Mouse (Mus musculus) midbrain, embryonic 16.5 days (tissue): Measurements from ENCODE around the gene Rfx6. TPM values are rescaled to one million over a fixed set of nuclear protein-coding genes. Genes with fewer than 3 reads are reported as not detected.

Experiments
- ATAC-seq: fragments of 200-750 bp; cut with Nextera tagmentation; 2 replicates; pipeline ENCODE4 v1.8.0; 2017; ENCODE audit warnings: moderate TSS enrichment
- H3K27ac ChIP-seq: fragments of 300-500 bp; sonication (generic); 2 replicates; pipeline ENCODE4 v1.5.1; 2014; ENCODE audit warnings: mild to moderate bottlenecking, low read length, mixed read lengths
- H3K27me3 ChIP-seq: fragments of 300-500 bp; sonication (generic); 2 replicates; pipeline ENCODE4 v1.6.1; 2014; ENCODE audit warnings: low read depth, low read length, mixed read lengths; ENCODE audit not compliant: control insufficient read depth, insufficient read depth
- H3K36me3 ChIP-seq: fragments of 300-500 bp; sonication (generic); 2 replicates; pipeline ENCODE4 v1.6.1; 2014; ENCODE audit warnings: mild to moderate bottlenecking, low read length, moderate library complexity, mixed read lengths; ENCODE audit not compliant: control insufficient read depth, insufficient read depth
- H3K4me1 ChIP-seq: fragments of 300-500 bp; sonication (generic); 2 replicates; pipeline ENCODE4 v1.6.1; 2014; ENCODE audit warnings: mild to moderate bottlenecking, low read length, mixed read lengths; ENCODE audit not compliant: control insufficient read depth, insufficient read depth
- H3K4me2 ChIP-seq: fragments of 300-500 bp; sonication (generic); 2 replicates; pipeline ENCODE4 v1.6.1; 2014; ENCODE audit warnings: mild to moderate bottlenecking, low read length, mixed read lengths
- H3K4me3 ChIP-seq: fragments of 300-500 bp; sonication (generic); 2 replicates; pipeline ENCODE4 v1.5.1; 2014; ENCODE audit warnings: low read depth, mild to moderate bottlenecking, low read length, moderate library complexity, mixed read lengths
- H3K9ac ChIP-seq: fragments of 300-500 bp; sonication (generic); 2 replicates; pipeline ENCODE4 v1.6.1; 2014; ENCODE audit warnings: low read depth, low read length, mixed read lengths
- H3K9me3 ChIP-seq: fragments of 300-500 bp; sonication (generic); replicated peaks from 2 replicates; pipeline ENCODE4 v1.6.1; 2014; ENCODE audit warnings: mild to moderate bottlenecking, low read length, mixed read lengths; ENCODE audit not compliant: control insufficient read depth, poor library complexity, severe bottlenecking
- WGBS: fragments of 180-500 bp; shearing (Covaris S2); extraction: QIAGEN DNeasy Blood & Tissue Kit; methylation state at CpG from one replicate; pipeline ENCODE4 v1.1.7; 2014; 5-methylcytosine and 5-hydroxymethylcytosine counted together
- polyA plus RNA-seq: library from polyadenylated mRNA; unstranded; fragments of >200 nt; fragmentation: Nextera tagmentation; extraction: Ambion mirVana; gene quantifications from 2 replicates; pipeline ENCODE4 v1.2.1, GENCODE M21; 2015

Rfx6 gene
- polyA plus RNA-seq: 0.08 TPM in 1 of 2 replicates, not detected in the other

DNA sequence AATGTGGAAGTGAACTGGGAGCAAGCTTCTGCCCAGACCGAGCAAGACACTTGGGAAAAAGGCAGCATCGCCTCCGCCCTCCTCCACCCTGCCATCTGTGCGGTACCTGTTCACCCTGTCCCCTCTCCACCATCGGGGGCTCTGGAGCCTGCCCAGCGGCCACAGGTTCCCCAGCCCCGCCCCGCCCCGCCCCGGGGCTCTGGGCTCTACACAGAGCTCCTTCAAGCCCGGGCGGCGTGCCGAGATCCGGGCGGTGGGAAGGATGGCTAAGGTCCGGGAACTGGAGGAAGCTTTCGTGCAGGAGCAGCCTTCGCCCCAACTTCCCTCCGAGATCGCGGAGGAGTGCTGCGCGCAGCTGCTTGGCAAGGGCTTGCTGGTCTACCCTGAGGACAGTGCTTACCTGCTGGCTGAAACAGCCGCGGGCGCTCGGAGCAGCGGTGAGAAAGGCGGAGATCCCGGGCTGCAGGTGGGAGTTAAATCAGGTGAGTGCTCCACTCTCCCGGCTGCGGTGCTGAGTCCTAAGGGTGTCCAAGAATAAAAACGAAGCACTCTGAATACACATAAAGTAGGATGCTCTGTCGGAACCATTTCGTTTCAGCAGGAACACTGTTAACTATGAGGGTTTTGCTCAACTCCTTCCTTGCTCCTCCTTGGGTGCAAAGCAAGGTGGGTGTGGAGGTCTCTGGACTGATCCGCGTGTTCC lies at the start of gene Rfx6:
Gene Rfx6, plus strand, starts transcription at position 209 of the 703 bp plus-strand sequence.
- ATAC-seq: peak; percentile 89
- H3K27ac ChIP-seq: no peak within 1 kb of the TSS

GRCm38 (mm10) chr10:51631411-51632136 lies 46.0 kb upstream of the Rfx6 start, which contains the start of gene Gprc6a:
Gprc6a (minus strand) TSS chr10:51631461.
- 60% methylated on average over 8 of the region's 8 CpGs for WGBS
- H3K9me3 ChIP-seq: no peaks in the 10 kb centered on the region
- no peak within 1 kb of the TSS for H3K9ac ChIP-seq
- no peak for ATAC-seq
- H3K36me3 ChIP-seq: no peaks in the 10 kb centered on the region
- H3K27ac ChIP-seq: no peak within 1 kb of the TSS
- H3K4me2 ChIP-seq: no peak within 1 kb of the TSS
- no peaks in the 10 kb centered on the region for H3K4me1 ChIP-seq
- H3K27me3 ChIP-seq: no peaks in the 10 kb centered on the region
- H3K4me3 ChIP-seq: no peak within 1 kb of the TSS

More for the DNA sequence above, at the start of gene Rfx6:
- Histone ChIP-seq H3K9ac (peak within 1 kb of the TSS; percentile 63), H3K36me3 (no peaks in the 10 kb centered on the region), H3K4me2 (peak within 1 kb of the TSS; percentile 100), H3K9me3 (no peaks in the 10 kb centered on the region), H3K4me3 (peak within 1 kb of the TSS; percentile 54), H3K27me3 (peaks cover 20% of the 10 kb centered on the region), H3K4me1 (no peaks in the 10 kb centered on the region)
- WGBS: under 1% methylated on average over 34 of the region's 38 CpGs

DNA sequence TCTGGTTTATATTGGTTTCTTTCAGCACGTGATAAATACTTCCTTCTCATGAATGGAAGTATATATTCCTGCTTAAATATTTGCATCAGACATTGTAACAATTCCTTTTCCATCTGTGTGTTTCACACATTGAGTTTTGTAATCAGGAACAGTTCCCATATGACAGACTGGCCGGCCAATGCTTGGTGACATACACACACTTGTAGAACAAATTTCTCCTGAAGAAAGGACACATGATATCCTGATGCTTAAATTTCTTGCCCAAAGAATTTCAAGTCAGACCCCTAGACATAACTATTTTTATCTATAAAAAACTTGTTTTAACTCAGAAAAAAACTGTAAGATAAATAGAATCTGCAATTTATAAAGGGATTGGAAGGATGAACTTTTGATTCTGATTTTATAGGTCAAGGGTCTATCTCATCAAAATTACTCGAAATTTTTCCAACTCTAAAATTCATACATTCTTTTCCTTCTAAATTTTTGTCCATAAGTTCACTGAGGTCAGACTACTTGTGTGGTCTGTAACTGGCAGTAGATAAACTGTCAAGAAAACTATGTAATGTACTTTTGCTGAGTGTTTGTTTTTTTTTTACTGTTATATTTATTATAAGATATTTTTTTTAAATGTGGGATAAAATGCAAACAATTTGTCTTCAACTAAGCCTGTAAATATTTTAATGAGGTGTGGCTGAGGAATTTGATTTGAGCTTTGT lies 27.9 kb upstream of the Rfx6 start:
- no peak overlapping the region for H3K4me2 ChIP-seq
- ATAC-seq: no peak
- 76% methylated on average over 3 of the region's 3 CpGs for WGBS
- H3K36me3 ChIP-seq: no peaks in the 10 kb centered on the region
- H3K9me3 ChIP-seq: no peaks in the 10 kb centered on the region
- H3K27ac ChIP-seq: no peak overlapping the region
- H3K9ac ChIP-seq: no peak overlapping the region
- H3K4me1 ChIP-seq: no peaks in the 10 kb centered on the region
- H3K27me3 ChIP-seq: no peaks in the 10 kb centered on the region
- H3K4me3 ChIP-seq: no peak overlapping the region

DNA sequence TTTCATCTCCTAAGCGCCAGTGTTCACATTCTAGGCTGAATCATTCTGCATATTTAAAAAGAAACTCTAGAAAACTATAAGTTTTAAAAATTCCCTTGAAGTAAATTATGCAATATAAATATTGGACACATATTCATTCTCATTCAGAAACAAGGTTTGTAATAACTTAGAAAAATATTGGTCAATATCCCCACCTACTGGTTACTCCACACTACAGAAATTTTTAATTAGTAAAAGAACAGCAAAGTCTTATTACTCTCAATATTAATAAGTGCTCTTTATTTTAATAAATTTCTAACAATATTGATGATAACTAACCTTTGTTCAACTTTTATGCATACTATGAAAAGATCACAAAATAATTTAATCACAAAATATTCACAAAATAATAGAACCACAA lies 20.2 kb upstream of the Rfx6 start:
- Histone ChIP-seq H3K27ac (no peak overlapping the region), H3K9me3 (no peaks in the 10 kb centered on the region), H3K4me2 (no peak overlapping the region), H3K27me3 (no peaks in the 10 kb centered on the region), H3K9ac (no peak overlapping the region), H3K36me3 (no peaks in the 10 kb centered on the region), H3K4me1 (no peaks in the 10 kb centered on the region), H3K4me3 (no peak overlapping the region)
- no peak for ATAC-seq
- WGBS: 72% methylated on average over 1 of the region's 1 CpGs

DNA sequence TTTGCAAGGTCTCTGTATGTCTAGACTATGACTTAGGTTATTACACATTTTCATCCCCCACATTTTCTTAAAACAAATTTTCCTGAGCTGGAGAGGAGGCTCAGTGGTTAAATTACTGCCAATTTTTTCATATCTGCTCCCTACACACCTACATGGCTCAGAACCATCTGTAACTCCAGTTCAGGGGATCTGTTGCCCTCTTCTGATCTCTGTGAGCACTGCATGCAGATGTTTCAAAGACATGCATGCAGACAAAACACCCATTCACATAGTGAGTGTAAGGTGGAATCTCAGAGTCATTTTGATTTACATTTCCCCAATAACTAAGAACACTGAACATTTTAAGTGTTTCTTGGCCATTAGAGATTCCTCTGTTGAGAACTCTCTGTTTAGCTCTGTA lies 8.2 kb upstream of the Rfx6 start:
- Histone ChIP-seq H3K4me2 (no peak overlapping the region), H3K4me3 (no peak overlapping the region), H3K4me1 (no peaks in the 10 kb centered on the region), H3K27ac (no peak overlapping the region), H3K9me3 (no peaks in the 10 kb centered on the region), H3K36me3 (no peaks in the 10 kb centered on the region), H3K9ac (no peak overlapping the region), H3K27me3 (no peaks in the 10 kb centered on the region)
- ATAC-seq: no peak

GRCm38 (mm10) chr10:51671583-51671982 lies 6.0 kb upstream of the Rfx6 start:
- H3K27ac ChIP-seq: no peak overlapping the region
- H3K9ac ChIP-seq: no peak overlapping the region
- H3K4me1 ChIP-seq: no peaks in the 10 kb centered on the region
- H3K4me3 ChIP-seq: no peak overlapping the region
- H3K9me3 ChIP-seq: no peaks in the 10 kb centered on the region
- no peak overlapping the region for H3K4me2 ChIP-seq
- ATAC-seq: no peak
- 83% methylated on average over 4 of the region's 4 CpGs for WGBS
- H3K27me3 ChIP-seq: peaks cover 4% of the 10 kb centered on the region; the same call in 1 of the 2 replicates
- H3K36me3 ChIP-seq: no peaks in the 10 kb centered on the region

DNA sequence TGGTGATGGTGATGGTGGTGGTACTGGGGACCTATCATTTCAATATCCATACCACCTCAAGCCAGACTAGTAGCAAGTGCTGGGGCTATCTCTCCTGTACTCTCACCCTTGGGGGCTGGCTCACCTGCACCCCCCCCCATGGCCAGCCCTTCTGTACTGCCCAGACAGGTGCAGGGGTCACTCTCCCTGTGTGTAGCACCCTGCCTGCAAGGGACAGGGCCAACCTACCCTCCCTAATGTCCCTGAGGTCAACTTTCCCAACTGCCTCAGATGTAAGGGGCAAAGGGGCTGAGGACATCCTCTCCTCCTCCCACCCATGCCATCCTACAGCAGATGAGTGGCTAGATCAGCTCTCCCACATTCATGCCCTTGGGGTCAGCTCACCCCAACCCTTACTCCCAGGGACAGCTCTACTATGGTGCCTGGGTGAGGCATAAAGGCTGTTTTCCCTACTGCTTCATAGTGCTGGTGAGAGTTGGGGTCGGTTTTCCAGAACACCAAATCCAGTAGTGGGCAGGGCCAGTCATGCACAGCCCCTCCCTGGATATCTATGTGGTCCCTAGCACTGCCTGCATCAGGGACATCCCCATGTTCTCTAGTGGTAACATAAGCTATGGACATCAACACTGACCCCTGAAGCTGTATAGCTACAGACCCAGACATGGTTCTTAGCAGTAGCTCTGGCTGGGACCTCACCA lies 5.3 kb upstream of the Rfx6 start:
- Histone ChIP-seq H3K27me3 (peaks cover 10% of the 10 kb centered on the region), H3K4me3 (no peak overlapping the region), H3K36me3 (no peaks in the 10 kb centered on the region), H3K4me2 (no peak overlapping the region), H3K9ac (no peak overlapping the region), H3K27ac (no peak overlapping the region), H3K9me3 (no peaks in the 10 kb centered on the region), H3K4me1 (no peaks in the 10 kb centered on the region)
- 55% methylated on average over 1 of the region's 1 CpGs for WGBS
- no peak; the same call in 1 of the 2 replicates for ATAC-seq

DNA sequence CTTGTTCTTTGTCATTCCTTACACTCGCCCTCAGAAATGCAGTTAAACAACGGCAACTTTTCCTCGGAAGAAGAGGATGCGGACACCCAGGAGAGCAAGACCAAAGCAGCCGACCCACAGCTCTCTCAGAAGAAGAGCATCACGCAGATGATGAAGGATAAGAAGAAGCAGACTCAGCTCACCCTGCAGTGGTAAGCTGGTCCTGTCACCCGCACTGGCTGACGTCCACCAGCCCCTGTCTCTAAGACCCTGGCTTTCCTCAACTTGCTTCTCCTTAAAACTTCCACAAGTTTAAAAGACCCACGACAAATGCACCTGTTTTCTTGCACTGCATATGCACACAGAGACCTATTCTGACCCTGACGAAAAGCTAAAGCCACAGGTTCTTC lies 689 bp downstream of the Rfx6 start:
- Histone ChIP-seq H3K4me3 (peak overlapping the region; percentile 54), H3K36me3 (no peaks in the 10 kb centered on the region), H3K27ac (no peak overlapping the region), H3K9me3 (no peaks in the 10 kb centered on the region), H3K27me3 (peaks cover 20% of the 10 kb centered on the region), H3K4me1 (no peaks in the 10 kb centered on the region), H3K4me2 (peak overlapping the region; percentile 100), H3K9ac (no peak overlapping the region; the same call in 1 of the 2 replicates)
- WGBS: 3% methylated on average over 10 of the region's 10 CpGs
- no peak for ATAC-seq
